ENCODE assay signal across 17 mouse cellular contexts in genomic region chr4:133127079-133127478, GRCm38 (mm10).
"Had no signal": no experiment of that assay in that cellular context is flagged by ENCODE, and none has a peak within 500 bp of the region (broad histone marks: within the 10 kb centered on the region; RNA-seq: fewer than 3 reads in every experiment).

No protein-coding gene starts in this region.

- H3K4me2 ChIP-seq: limb, embryonic 12.5 days; limb, embryonic 15.5 days; liver, embryonic 11.5 days; lung, embryonic 14.5 days; stomach, embryonic 15.5 days had no signal

- DNase-seq: kidney, adult 11 months; kidney, postnatal 25 days; left cerebral cortex, postnatal 4 days; liver, postnatal 0 days; lung, embryonic 14.5 days; midbrain, embryonic 14.5 days; right cerebral cortex, postnatal 4 days; spleen, adult 18-20 months; thymus, postnatal 14 days; thymus, postnatal 4 days had no signal

- H3K9me3 ChIP-seq: limb, embryonic 15.5 days; stomach, embryonic 15.5 days had no signal

- H3K27ac ChIP-seq: limb, embryonic 12.5 days; limb, embryonic 15.5 days; liver, embryonic 14.5 days; macrophage; stomach, embryonic 15.5 days had no signal

- H3K27me3 ChIP-seq: limb, embryonic 12.5 days; limb, embryonic 15.5 days; stomach, embryonic 15.5 days had no signal

- H3K9ac ChIP-seq: limb, embryonic 12.5 days; limb, embryonic 15.5 days; liver, embryonic 14.5 days; liver, postnatal 0 days; lung, embryonic 14.5 days; stomach, embryonic 15.5 days had no signal

- ATAC-seq: liver, postnatal 0 days; lung, postnatal 0 days had no signal

- H3K36me3 ChIP-seq: limb, embryonic 12.5 days; limb, embryonic 15.5 days; stomach, embryonic 15.5 days had no signal

- H3K4me3 ChIP-seq: limb, embryonic 12.5 days; limb, embryonic 15.5 days; stomach, embryonic 15.5 days had no signal
